Mouse (Mus musculus): ENCODE results near the gene Pxn. TPM values are rescaled to one million over a fixed set of nuclear protein-coding genes. Genes with fewer than 3 reads are reported as not detected.

Gene Pxn
- total RNA-seq (2021), result 10 to 100 TPM; 58.9 to 64.7 TPM

GRCm38 (mm10) chr5:115506454-115507201, at the start of gene Pxn:
Pxn (plus strand) TSS chr5:115506676.
- peak; percentile 93 to 96 for DNase-seq
- intact Hi-C loops (cut with DNase I), result loop anchor here (1.0 kb wide), 2 partner anchors 32 to 50 kb away; no protein-coding TSS in a partner anchor

GRCm38 (mm10) chr5:115458918-115459317, 47.6 kb upstream of the Pxn start:
- intact Hi-C loops (cut with DNase I), result no loop called here
- DNase-seq, result no peak

DNA sequence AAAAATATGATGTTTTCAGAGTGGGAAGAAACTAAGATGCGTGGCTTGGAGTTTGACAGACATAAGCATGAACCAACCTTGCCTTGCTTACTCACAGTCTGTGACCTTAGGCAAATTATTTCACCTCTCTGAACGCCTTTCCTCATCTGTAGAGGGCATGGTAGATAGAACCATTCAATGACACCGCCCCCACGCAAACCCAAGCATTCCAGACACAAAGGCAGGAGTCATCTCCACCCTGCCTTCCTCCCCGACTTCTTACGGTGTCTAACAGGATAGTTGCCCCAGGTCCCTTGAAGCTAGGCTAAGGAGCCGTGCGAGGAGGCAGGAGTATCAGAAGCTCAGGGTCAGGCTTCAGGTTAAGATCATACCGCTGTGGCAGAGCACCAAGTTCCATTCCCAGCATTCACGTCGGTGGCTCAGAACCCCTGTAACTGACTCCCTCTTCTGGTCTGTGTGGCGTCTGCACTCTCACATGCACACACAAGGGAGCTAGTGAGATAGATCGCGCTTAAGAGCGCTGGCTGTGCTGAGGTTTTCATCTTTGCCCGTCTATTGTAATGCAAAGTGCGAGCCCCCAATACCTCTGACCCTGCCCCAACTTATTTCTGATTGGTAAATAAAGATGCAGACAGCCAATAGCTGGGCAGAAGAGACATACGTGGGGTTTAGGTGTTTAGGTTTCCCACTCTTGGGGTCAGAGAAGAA, 41.9 kb upstream of the Pxn start:
- intact Hi-C loops (cut with DNase I), result no loop called here
- no peak for DNase-seq

- intact Hi-C loops (cut with DNase I), result no loop called here
- DNase-seq, result no peak
These were observed 40.6 kb upstream of the Pxn start, which contains the start of gene Pla2g1b for GRCm38 (mm10) chr5:115465642-115466420. Pla2g1b (plus strand) TSS chr5:115466262.

DNA sequence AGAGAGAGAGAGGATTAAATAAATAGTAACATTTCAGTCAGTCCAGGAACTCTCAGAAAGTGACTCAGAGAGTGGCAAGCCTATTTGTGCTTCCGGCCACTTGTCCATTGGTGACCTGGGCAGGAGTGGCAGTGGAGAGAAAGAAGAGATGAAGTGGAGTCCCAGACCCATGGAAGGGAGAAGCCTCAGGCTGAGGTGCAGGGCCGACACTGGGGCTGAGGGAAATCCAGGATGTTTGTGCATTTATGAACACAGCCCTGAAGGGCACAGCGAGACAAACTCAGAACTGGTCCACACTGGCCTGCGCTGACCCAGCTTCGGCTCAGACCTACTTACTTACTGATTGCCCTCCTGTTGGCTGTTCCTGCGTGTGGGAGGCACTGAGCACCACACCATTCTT, 36.7 kb upstream of the Pxn start:
- DNase-seq, result no peak
- intact Hi-C loops (cut with DNase I), result no loop called here

GRCm38 (mm10) chr5:115470766-115471531, 35.5 kb upstream of the Pxn start:
- DNase-seq, result peak; percentile 54 to 78

GRCm38 (mm10) chr5:115473191-115473590, 33.3 kb upstream of the Pxn start:
- no peak for DNase-seq
- intact Hi-C loops (cut with DNase I), result no loop called here

More at GRCm38 (mm10) chr5:115470766-115471531, 35.5 kb upstream of the Pxn start:
- intact Hi-C loops (cut with DNase I), result no loop called here

GRCm38 (mm10) chr5:115474174-115474828, 32.2 kb upstream of the Pxn start:
- no peak for DNase-seq
- intact Hi-C loops (cut with DNase I), result no loop called here

GRCm38 (mm10) chr5:115475337-115476106, 31.0 kb upstream of the Pxn start:
- intact Hi-C loops (cut with DNase I), result no loop called here
- peak in 1 of 2 experiments; percentile 53 for DNase-seq

DNA sequence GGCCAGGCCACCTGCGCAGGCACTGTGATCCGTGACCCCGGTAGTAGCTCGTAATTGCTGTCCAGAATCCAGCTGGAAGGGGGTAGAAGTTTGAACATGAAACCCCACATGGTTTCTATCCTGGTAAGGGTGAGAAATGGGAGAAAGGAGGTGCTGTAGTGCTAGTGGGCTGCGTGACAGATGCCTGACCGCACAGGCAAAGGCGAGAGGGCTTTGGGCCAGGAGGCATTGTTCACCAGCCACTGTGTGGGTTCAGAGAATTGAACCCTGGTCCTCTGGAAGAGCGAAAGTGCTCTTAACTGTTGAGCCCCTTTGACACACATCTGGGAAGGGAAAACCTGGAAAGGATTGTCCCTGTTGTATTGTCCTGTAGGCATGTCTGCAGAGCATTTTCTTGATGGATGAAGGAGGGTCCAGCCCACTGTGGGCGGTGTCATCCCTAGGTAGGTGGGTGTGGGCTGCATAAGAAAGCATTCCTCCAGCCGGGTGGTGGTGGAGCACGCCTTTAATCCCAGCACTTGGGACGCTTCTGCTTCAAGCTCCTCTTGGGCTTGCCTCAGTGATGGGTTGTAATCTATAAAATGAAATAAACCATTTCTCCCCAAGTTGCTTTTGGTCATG, 30.3 kb upstream of the Pxn start:
- no peak for DNase-seq
- intact Hi-C loops (cut with DNase I), result no loop called here

DNA sequence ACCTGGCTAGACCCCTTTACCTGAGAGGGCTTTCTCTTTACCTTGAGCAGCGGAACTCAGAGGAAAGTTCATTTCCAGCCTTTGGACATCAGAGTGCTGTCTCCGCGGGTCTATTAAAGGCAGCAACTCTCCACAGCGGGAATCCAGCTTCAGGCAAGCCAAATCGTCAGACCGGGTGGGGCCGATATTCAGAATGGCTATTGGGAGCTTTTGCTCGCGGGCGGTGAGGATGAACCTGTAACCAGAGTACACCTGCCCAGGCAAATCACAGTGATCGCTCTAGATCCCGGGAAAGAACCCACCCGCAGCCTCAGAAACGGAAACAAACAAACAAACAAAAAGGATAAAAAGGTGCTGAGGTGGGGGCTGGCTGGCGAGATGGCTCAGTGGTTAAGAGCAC, 26.9 kb upstream of the Pxn start:
- no peak for DNase-seq
- intact Hi-C loops (cut with DNase I), result no loop called here

DNA sequence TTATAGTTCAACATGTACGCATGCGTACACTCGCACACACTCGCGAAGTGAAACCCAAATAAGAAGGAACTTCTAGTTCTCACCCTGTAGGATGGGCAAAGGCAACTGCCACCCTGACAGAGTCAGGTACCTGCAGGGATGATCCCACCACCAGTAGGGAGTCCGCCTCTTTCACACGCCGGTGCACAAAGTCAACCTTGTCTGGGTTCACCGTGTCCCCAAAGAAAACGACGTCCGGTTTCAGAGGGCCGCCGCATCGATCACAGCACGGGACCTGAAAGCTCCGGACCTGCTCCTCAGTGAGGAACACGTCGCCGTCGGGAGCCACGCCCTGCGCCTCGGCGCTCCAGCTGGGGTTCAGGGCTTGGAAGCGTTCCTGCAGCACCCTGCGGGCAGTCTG, 26.4 kb upstream of the Pxn start:
- intact Hi-C loops (cut with DNase I), result no loop called here
- DNase-seq, result no peak

- intact Hi-C loops (cut with DNase I), result no loop called here
- no peak for DNase-seq
These were observed 23.8 kb upstream of the Pxn start for GRCm38 (mm10) chr5:115482390-115483265.

GRCm38 (mm10) chr5:115483385-115483784, 23.1 kb upstream of the Pxn start:
- no peak for DNase-seq
- intact Hi-C loops (cut with DNase I), result no loop called here

DNA sequence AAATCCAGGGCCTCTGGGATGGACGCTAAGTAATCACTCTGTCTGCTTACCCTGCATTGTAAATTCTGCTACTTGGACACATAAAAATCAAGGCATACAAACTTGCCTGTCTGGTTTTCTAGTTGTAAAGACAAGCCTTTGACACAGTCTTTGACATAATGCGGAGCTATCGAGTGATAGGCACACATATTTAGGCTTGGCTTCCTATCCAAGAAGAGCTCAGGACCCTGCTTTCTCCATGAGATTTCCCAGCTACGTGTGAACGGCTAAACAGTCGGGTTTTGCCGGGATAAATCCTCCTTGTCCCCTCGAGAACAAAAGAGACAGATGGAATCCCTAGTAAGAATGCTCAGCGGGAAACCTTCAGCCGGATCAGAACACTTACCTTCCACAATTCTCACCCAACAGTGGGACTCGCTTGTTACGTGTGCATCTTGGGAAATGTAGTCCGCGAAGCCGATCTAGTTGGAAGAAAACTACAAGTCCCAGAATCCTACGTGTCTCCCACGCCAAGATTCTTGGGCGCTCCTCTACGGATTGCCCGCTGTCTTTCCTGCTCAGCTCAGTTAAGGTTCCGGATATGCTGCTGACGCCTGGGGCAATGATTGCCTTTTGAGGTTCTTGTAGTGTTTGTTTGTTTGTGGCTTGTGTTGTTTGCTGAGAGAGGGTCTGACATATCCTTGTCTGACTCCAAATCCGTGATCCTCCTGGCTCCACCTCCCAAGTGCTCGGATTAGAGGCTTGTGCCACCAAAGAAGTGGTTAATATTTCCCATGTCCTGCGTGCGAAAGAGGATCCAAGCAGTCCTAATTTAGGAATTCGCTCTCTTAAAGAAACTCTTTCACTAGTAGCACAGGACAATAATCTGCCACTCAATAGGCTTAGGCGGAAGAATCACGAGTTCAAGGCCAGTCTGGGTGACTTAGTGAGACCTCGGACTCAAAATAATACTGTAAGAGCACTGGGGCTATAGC, 22.2 kb upstream of the Pxn start, which contains the start of gene Sirt4:
Gene Sirt4 (minus strand): TSS at position 779 of the 974 bp plus-strand sequence.
- peak; percentile 92 for DNase-seq
- intact Hi-C loops (cut with DNase I), result no loop called here

DNA sequence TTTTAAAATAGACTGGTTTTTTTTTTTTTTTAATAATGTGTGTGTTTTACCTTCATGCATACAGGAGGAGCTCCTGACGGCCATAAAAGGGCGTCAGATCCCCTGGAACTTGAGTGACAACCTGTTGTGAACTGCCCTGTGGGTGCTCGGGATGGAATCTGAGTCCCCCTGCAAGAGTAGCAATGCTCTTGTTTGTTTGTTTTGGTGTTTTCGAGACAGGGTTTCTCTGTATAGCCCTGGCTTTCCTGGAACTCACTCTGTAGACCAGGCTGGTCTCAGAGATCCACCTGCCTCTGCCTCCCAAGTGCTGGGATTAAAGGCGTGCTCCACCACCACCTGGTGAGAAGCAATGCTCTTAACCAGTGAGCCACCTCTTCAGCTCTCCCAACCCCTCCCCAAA, 21.5 kb upstream of the Pxn start:
- intact Hi-C loops (cut with DNase I), result no loop called here
- DNase-seq, result no peak
